Mouse (Mus musculus): ENCODE data around the gene Sptlc3. TPM values are rescaled to one million over a fixed set of nuclear protein-coding genes. Genes with fewer than 3 reads are reported as not detected.
A peak's percentile ranks its signal among the peaks of the same experiment; 100 is the strongest.

Sptlc3 gene
- polyA plus RNA-seq, 1 experiment from 2014 or later, result not detected

GRCm38 (mm10) chr2:139601543-139602194 lies 108.0 kb downstream of the Sptlc3 start:
- H3K9ac ChIP-seq, result no peak overlapping the region
- no peak overlapping the region for H3K4me2 ChIP-seq
- H3K27ac ChIP-seq, result no peak overlapping the region
- no peaks in the 10 kb centered on the region for H3K36me3 ChIP-seq (replicated peaks)
- no peaks in the 10 kb centered on the region for H3K9me3 ChIP-seq
- H3K27me3 ChIP-seq (replicated peaks), result no peaks in the 10 kb centered on the region
- no peaks in the 10 kb centered on the region for H3K4me1 ChIP-seq
- no peak for ATAC-seq (replicated peaks)
- H3K4me3 ChIP-seq, result no peak overlapping the region
- 14% methylated on average over 7 of the region's 7 CpGs for WGBS

- peaks cover 18% of the 10 kb centered on the region for H3K4me1 ChIP-seq
- H3K4me2 ChIP-seq, result peak overlapping the region; percentile 23; the same call in 1 of the 2 replicates
- no peak overlapping the region for H3K9ac ChIP-seq
- 29% methylated on average over 3 of the region's 3 CpGs for WGBS
- no peaks in the 10 kb centered on the region for H3K27me3 ChIP-seq (replicated peaks)
- H3K36me3 ChIP-seq (replicated peaks), result no peaks in the 10 kb centered on the region
- ATAC-seq (replicated peaks), result no peak
- no peaks in the 10 kb centered on the region for H3K9me3 ChIP-seq
- H3K4me3 ChIP-seq, result no peak overlapping the region
- no peak overlapping the region for H3K27ac ChIP-seq
Observed at GRCm38 (mm10) chr2:139608167-139608566, 114.5 kb downstream of the Sptlc3 start.

- H3K36me3 ChIP-seq (replicated peaks), result no peaks in the 10 kb centered on the region
- H3K4me3 ChIP-seq, result no peak overlapping the region
- no peaks in the 10 kb centered on the region for H3K9me3 ChIP-seq
- H3K27ac ChIP-seq, result no peak overlapping the region
- H3K9ac ChIP-seq, result no peak overlapping the region
- H3K4me2 ChIP-seq, result peak overlapping the region; percentile 23
- H3K4me1 ChIP-seq, result peaks cover 18% of the 10 kb centered on the region
- no peaks in the 10 kb centered on the region for H3K27me3 ChIP-seq (replicated peaks)
- no peak; the same call in 1 of the 2 replicates for ATAC-seq (replicated peaks)
- WGBS, result 4% methylated on average over 7 of the region's 7 CpGs
Observed at GRCm38 (mm10) chr2:139608810-139609209, 115.1 kb downstream of the Sptlc3 start.

- Histone ChIP-seq H3K4me2 (peak overlapping the region; percentile 23), H3K27ac (no peak overlapping the region), H3K9ac (no peak overlapping the region), H3K4me3 (no peak overlapping the region), H3K36me3 (replicated peaks) (no peaks in the 10 kb centered on the region), H3K4me1 (peaks cover 18% of the 10 kb centered on the region), H3K27me3 (replicated peaks) (no peaks in the 10 kb centered on the region), H3K9me3 (no peaks in the 10 kb centered on the region)
- WGBS, result 17% methylated on average over 7 of the region's 7 CpGs
- no peak for ATAC-seq (replicated peaks)
Observed at GRCm38 (mm10) chr2:139609231-139609630, 115.5 kb downstream of the Sptlc3 start.

GRCm38 (mm10) chr2:139609662-139610291 lies 116.1 kb downstream of the Sptlc3 start:
- Histone ChIP-seq H3K4me2 (peak overlapping the region; percentile 23), H3K27ac (no peak overlapping the region), H3K36me3 (replicated peaks) (no peaks in the 10 kb centered on the region), H3K9ac (no peak overlapping the region), H3K9me3 (no peaks in the 10 kb centered on the region), H3K27me3 (replicated peaks) (no peaks in the 10 kb centered on the region), H3K4me3 (no peak overlapping the region), H3K4me1 (peaks cover 18% of the 10 kb centered on the region)
- 11% methylated on average over 8 of the region's 8 CpGs for WGBS
- no peak; the same call in 1 of the 2 replicates for ATAC-seq (replicated peaks)

- WGBS, result 52% methylated on average over 10 of the region's 10 CpGs
Observed at GRCm38 (mm10) chr2:139612410-139613107, 118.8 kb downstream of the Sptlc3 start.

GRCm38 (mm10) chr2:139626496-139626895 lies 132.8 kb downstream of the Sptlc3 start:
- Histone ChIP-seq H3K4me3 (no peak overlapping the region), H3K27ac (no peak overlapping the region), H3K36me3 (replicated peaks) (no peaks in the 10 kb centered on the region), H3K4me2 (no peak overlapping the region), H3K4me1 (no peaks in the 10 kb centered on the region), H3K9me3 (no peaks in the 10 kb centered on the region), H3K9ac (no peak overlapping the region), H3K27me3 (replicated peaks) (no peaks in the 10 kb centered on the region)
- 46% methylated on average over 1 of the region's 1 CpGs for WGBS
- ATAC-seq (replicated peaks), result no peak

More at GRCm38 (mm10) chr2:139612410-139613107, 118.8 kb downstream of the Sptlc3 start:
- peaks cover 18% of the 10 kb centered on the region for H3K4me1 ChIP-seq
- H3K9me3 ChIP-seq, result no peaks in the 10 kb centered on the region
- 0 out of 2 replicates have a peak, but pooled peaks have one; percentile 32 for ATAC-seq (replicated peaks)
- H3K4me3 ChIP-seq, result no peak overlapping the region
- no peak overlapping the region for H3K27ac ChIP-seq
- no peaks in the 10 kb centered on the region for H3K27me3 ChIP-seq (replicated peaks)
- no peak overlapping the region for H3K9ac ChIP-seq
- H3K4me2 ChIP-seq, result no peak overlapping the region
- H3K36me3 ChIP-seq (replicated peaks), result no peaks in the 10 kb centered on the region

- 84% methylated on average over 4 of the region's 4 CpGs for WGBS
- Histone ChIP-seq H3K27ac (no peak overlapping the region), H3K36me3 (replicated peaks) (no peaks in the 10 kb centered on the region), H3K27me3 (replicated peaks) (no peaks in the 10 kb centered on the region), H3K4me3 (no peak overlapping the region), H3K9me3 (no peaks in the 10 kb centered on the region), H3K9ac (no peak overlapping the region), H3K4me2 (no peak overlapping the region), H3K4me1 (no peaks in the 10 kb centered on the region)
- no peak for ATAC-seq (replicated peaks)
Observed at GRCm38 (mm10) chr2:139628731-139629130, 135.0 kb downstream of the Sptlc3 start.

- ATAC-seq (replicated peaks), result no peak
Observed at GRCm38 (mm10) chr2:139629653-139630052, 135.9 kb downstream of the Sptlc3 start.

GRCm38 (mm10) chr2:139634506-139634905 lies 140.8 kb downstream of the Sptlc3 start:
- WGBS, result 88% methylated on average over 4 of the region's 4 CpGs

More at GRCm38 (mm10) chr2:139629653-139630052, 135.9 kb downstream of the Sptlc3 start:
- H3K4me2 ChIP-seq, result no peak overlapping the region
- H3K36me3 ChIP-seq (replicated peaks), result no peaks in the 10 kb centered on the region
- no peaks in the 10 kb centered on the region for H3K9me3 ChIP-seq
- no peak overlapping the region for H3K4me3 ChIP-seq
- no peaks in the 10 kb centered on the region for H3K4me1 ChIP-seq
- no peak overlapping the region for H3K27ac ChIP-seq
- H3K9ac ChIP-seq, result no peak overlapping the region
- no peaks in the 10 kb centered on the region for H3K27me3 ChIP-seq (replicated peaks)
- 59% methylated on average over 3 of the region's 3 CpGs for WGBS

GRCm38 (mm10) chr2:139637861-139638260 lies 144.1 kb downstream of the Sptlc3 start:
- Histone ChIP-seq H3K27me3 (replicated peaks) (no peaks in the 10 kb centered on the region), H3K9me3 (no peaks in the 10 kb centered on the region), H3K4me1 (no peaks in the 10 kb centered on the region), H3K4me2 (no peak overlapping the region), H3K9ac (no peak overlapping the region), H3K27ac (no peak overlapping the region), H3K36me3 (replicated peaks) (no peaks in the 10 kb centered on the region), H3K4me3 (no peak overlapping the region)
- 62% methylated on average over 2 of the region's 2 CpGs for WGBS
- ATAC-seq (replicated peaks), result no peak

More at GRCm38 (mm10) chr2:139634506-139634905, 140.8 kb downstream of the Sptlc3 start:
- H3K36me3 ChIP-seq (replicated peaks), result no peaks in the 10 kb centered on the region
- H3K4me2 ChIP-seq, result no peak overlapping the region
- no peak overlapping the region for H3K27ac ChIP-seq
- no peak for ATAC-seq (replicated peaks)
- H3K9me3 ChIP-seq, result no peaks in the 10 kb centered on the region
- H3K4me3 ChIP-seq, result no peak overlapping the region
- H3K27me3 ChIP-seq (replicated peaks), result no peaks in the 10 kb centered on the region
- no peak overlapping the region for H3K9ac ChIP-seq
- no peaks in the 10 kb centered on the region for H3K4me1 ChIP-seq

GRCm38 (mm10) chr2:139641757-139642385 lies 148.2 kb downstream of the Sptlc3 start:
- H3K27me3 ChIP-seq (replicated peaks), result no peaks in the 10 kb centered on the region
- WGBS, result 42% methylated on average over 7 of the region's 7 CpGs
- no peaks in the 10 kb centered on the region for H3K9me3 ChIP-seq
- H3K4me3 ChIP-seq, result no peak overlapping the region
- H3K27ac ChIP-seq, result no peak overlapping the region
- H3K4me2 ChIP-seq, result no peak overlapping the region
- H3K36me3 ChIP-seq (replicated peaks), result no peaks in the 10 kb centered on the region
- no peaks in the 10 kb centered on the region for H3K4me1 ChIP-seq
- no peak overlapping the region for H3K9ac ChIP-seq
- ATAC-seq (replicated peaks), result no peak
